Mouse (Mus musculus): ENCODE data around the gene Tecpr2.

DNA sequence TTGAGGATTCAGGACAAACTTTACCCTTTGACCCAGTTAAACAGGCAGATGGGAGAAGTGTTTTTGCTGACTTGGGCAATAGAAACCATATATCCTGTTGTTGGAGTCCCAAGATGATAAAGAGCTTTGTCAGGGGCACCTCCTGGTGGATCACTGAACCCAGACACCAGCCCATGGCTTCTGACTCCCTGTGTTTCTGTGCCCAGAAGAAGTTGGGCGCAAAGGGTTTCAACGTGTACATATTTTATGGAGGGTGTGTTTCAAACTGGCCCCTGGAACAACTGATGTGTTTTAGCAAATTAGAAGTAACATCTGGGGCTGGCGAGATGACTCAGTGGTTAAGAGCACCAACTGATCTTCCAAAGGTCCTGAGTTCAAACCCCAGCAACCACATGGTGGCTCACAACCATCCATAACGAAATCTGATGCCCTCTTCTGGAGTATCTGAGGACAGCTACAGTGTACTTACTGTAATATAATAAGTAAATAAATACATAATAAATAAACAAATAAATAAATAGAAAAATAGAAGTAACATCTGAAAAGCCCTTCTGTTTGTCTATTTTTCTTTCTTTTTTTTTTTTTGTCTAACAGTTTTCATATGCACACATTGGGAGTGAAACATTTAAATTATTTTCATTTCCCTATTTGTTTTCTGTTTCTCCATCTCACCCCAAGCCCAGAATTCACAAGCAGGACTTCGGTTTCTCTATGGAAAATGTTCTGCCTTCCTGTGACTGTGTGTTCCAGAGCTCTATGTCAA is 47.2 kb upstream of the Tecpr2 start:
- TF ChIP-seq EP300 (optimal IDR thresholded peaks at IDR 0.05) (no peak), CTCF (IDR thresholded peaks at IDR 0.05; ENCODE audit: low read depth) (no peak)
